Mouse (Mus musculus) forebrain, embryonic 12.5 days (tissue): Measurements from ENCODE around the gene Mtmr11. TPM values are rescaled to one million over a fixed set of nuclear protein-coding genes. Genes with fewer than 3 reads are reported as not detected.

Experiments used
- microRNA-seq: library from miRNA; unstranded; fragments of <30 nt; microRNA quantifications from one replicate; pipeline ENCODE4, GENCODE M21; 2017
- polyA plus RNA-seq: library from polyadenylated mRNA; unstranded; fragments of >200 nt; fragmentation: Nextera tagmentation; extraction: Ambion mirVana; gene quantifications from 2 replicates; pipeline ENCODE4 v1.2.1, GENCODE M21; 2016

Mtmr11 gene
- polyA plus RNA-seq, 1 experiment from 2014 or later, result 17.8 TPM

Small RNA genes lying within 50 kb of the gene (microRNA-seq; reads per million reads assigned to microRNA genes)
- gene Gm44492, result not detected

Other genes starting within 250 kb of the Mtmr11 start
- gene Anp32e, start 232.8 kb upstream of the Mtmr11 start, polyA plus RNA-seq, result 405 and 446 TPM in 2 replicates
- gene Plekho1, start 166.0 kb upstream of the Mtmr11 start, polyA plus RNA-seq, result 91.3 and 95.1 TPM in 2 replicates
- 39.2 and 47.0 TPM in 2 replicates for gene Vps45, start 103.5 kb upstream of the Mtmr11 start, polyA plus RNA-seq
- gene Otud7b, start 57.5 kb upstream of the Mtmr11 start, polyA plus RNA-seq, result 14.0 and 15.5 TPM in 2 replicates
- gene Sf3b4, start 10.3 kb downstream of the Mtmr11 start, polyA plus RNA-seq, result 185 and 201 TPM in 2 replicates
- 22.9 and 24.3 TPM in 2 replicates for gene Sv2a, start 19.1 kb downstream of the Mtmr11 start, polyA plus RNA-seq
- 72.2 and 77.9 TPM in 2 replicates for gene Bola1, start 57.7 kb downstream of the Mtmr11 start, polyA plus RNA-seq
- 1.1 and 1.7 TPM in 2 replicates for gene Hist2h2ab, start 57.9 kb downstream of the Mtmr11 start, polyA plus RNA-seq
- gene Hist2h2ac, start 58.9 kb downstream of the Mtmr11 start, polyA plus RNA-seq, result 13.8 and 14.0 TPM in 2 replicates
- gene Hist2h2be, start 59.1 kb downstream of the Mtmr11 start, polyA plus RNA-seq, result 14.9 and 15.4 TPM in 2 replicates
- gene Hist2h3c2, start 77.1 kb downstream of the Mtmr11 start, polyA plus RNA-seq, result 11.6 and 17.3 TPM in 2 replicates
- gene Hist2h2aa2, start 78.3 kb downstream of the Mtmr11 start, polyA plus RNA-seq, result 79.4 and 86.1 TPM in 2 replicates
- 18.5 and 21.0 TPM in 2 replicates for gene Hist2h2aa1, start 83.5 kb downstream of the Mtmr11 start, polyA plus RNA-seq
- not detected in 2 replicates for gene Hist2h3c1, start 84.7 kb downstream of the Mtmr11 start, polyA plus RNA-seq
- gene Hist2h4, start 101.3 kb downstream of the Mtmr11 start, polyA plus RNA-seq, result 16.1 and 19.5 TPM in 2 replicates
- gene Hist2h3b, start 106.7 kb downstream of the Mtmr11 start, polyA plus RNA-seq, result 94.8 and 111 TPM in 2 replicates
- 22.9 and 28.6 TPM in 2 replicates for gene Hist2h2bb, start 107.7 kb downstream of the Mtmr11 start, polyA plus RNA-seq
- 0.54 and 0.56 TPM in 2 replicates for gene Fcgr1, start 132.0 kb downstream of the Mtmr11 start, polyA plus RNA-seq